Mouse (Mus musculus) CD8-positive naive resting alpha-beta T cell, adult 2 months (primary cell): ENCODE data around the gene Grik4.

Source experiments
- DNase-seq, 2 experiments: peaks; one replicate each; pipeline ENCODE4 v3.0.0; 2022; ENCODE audit warnings: low read depth in 2 of 2, low spot score in 2 of 2

The Grik4 gene

DNA sequence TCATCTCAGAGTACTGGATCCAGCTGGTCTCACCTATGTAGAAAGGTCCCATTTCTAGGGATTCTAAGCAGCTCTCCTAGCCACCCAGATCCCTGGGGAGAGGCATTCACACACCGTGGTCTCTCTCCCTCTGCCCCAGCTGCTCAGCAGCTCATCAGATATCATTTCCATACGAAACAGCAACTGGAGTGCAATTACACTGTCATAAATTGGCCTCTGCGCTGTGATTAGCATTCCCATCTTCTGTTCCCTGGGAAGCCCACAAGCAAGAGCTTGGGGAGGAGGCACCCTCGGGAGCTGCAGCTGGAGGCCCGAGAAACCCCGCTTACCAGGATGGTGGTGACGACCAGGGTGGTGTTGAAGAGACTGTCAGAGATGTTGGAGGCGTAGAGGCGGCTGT lies 346.8 kb downstream of the Grik4 start:
- DNase-seq: no peak

DNA sequence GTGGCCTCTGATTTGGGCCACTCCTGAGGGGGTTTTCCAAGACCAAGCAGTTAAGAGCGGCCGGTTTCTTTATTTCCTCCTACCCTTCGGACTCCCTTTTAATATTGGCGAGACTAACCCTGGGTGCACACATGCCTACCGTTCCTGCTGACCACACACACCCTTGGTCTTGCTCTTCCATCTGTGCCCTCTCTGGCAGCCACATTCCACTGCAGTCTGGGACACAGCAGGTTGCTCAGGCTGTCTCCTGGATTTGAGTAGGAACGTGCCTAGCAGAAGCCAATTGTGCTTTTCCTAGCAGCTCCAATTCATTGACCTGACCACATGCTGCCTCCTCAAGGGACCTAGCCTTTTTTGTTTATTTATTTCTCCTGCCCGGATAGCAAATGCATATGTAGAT lies 365.8 kb downstream of the Grik4 start:
- DNase-seq: no peak

- no peak for DNase-seq
These were observed 366.2 kb downstream of the Grik4 start for GRCm38 (mm10) chr9:42578106-42578505.

- DNase-seq: no peak
These were observed 370.5 kb downstream of the Grik4 start for GRCm38 (mm10) chr9:42573616-42574350.

GRCm38 (mm10) chr9:42573180-42573579 lies 371.1 kb downstream of the Grik4 start:
- peak; percentile 8 to 20 for DNase-seq

DNA sequence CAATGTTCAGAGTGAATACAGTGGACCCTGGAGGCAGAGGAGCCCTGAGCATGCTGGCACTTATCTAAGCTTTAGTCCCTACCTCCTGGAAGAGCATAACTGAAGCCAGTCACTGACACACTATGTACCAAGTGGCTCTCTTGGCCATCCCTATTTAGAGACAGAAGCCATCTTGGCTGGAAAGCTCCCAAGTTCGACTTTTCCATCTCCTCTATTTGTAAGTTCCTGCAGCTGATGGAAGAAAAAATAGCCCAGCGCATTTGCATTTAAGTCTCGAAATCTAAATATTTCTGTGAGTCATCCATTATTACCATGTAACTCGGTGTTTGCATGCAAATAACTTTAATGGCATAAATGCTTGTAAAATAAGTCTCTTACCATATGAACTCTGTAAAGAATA lies 378.4 kb downstream of the Grik4 start:
- DNase-seq: no peak

GRCm38 (mm10) chr9:42555186-42555585 lies 389.1 kb downstream of the Grik4 start:
- no peak for DNase-seq

DNA sequence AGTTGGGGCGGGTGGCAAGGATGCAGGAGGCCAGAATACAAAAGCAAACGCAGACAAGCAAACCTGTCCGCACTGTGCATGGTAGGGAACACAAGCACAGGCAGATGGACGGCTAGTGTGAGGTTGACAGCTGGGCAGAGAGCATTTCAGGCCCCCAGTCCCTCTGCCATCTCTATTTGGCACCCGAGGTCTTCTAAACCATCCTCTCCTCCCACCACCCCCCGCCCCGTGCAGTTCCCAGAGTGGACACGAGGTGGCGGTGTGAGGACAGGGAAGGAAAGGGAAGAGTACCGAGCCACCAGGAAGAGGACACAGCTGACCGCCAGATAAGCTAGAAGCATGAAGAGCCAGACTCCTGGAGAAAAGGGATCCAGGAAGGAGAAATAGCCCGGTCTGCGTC lies 394.2 kb downstream of the Grik4 start:
- DNase-seq: peak; percentile 48 to 59

- no peak for DNase-seq
These were observed 395.3 kb downstream of the Grik4 start for GRCm38 (mm10) chr9:42548981-42549380.

- DNase-seq: no peak
These were observed 399.8 kb downstream of the Grik4 start for GRCm38 (mm10) chr9:42544521-42544920.

GRCm38 (mm10) chr9:42533491-42533890 lies 410.8 kb downstream of the Grik4 start:
- no peak for DNase-seq

- no peak for DNase-seq
These were observed 411.3 kb downstream of the Grik4 start for GRCm38 (mm10) chr9:42533041-42533440.

DNA sequence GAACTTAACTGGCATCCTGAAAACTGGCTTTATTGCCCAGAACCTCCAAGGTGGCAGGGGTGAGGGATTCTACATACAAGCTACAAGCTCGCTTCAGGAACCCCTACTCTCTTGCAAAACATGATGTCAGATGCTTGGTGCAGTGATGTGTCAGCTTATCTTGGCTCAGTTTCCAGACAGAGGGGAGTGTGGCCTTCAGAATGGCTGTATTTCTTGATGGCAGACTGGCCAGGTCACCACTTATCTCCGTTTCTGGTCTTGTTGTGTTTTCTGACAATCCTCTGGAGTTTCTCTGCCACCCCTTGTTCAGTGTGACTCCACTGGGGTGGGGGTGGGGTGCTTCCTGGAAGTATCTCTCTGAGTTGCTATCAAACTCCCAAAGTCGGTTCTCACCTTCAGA lies 412.3 kb downstream of the Grik4 start:
- DNase-seq: no peak

DNA sequence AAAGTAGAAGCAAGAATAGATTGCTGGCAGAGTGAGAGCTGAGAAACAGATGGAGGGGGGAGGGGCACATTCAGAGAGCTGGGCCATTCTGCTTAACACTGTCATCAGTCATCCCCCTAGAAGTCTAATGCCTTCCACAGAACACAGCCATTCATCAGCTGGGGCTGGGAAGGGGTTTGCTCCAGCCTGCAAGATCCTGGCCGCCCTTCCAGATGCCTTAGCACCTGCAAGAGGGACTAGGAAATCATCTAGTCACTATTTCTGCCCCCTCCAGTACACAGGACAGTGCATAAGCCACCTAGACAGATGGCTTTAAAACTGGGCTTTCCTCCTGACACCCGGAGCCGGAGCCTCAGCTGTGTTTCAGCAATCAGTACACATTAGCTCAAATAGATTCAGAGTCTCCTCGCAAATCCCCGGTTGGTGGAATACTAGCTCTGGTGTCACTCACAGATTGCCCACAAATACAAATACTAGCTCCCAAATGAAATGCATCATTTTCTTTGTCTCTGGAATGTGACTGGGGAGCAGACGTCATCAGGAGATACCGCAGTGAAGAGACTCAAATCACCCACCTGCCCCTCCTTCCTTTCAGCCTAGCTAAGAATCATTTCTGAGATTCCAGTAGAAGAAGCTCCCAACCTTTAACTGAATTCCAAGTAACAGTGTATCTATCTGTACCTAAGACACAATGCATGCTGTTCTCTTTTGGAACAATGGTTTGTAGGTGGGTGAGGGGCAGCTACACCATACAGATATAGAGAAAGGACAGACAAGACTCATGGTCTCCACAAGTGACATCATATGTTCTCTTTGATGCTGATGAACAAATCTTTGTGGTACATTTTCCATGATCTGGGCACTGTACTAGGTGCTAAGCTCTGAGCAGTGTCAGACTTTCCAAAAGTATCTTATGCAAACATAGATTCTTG lies 413.8 kb downstream of the Grik4 start:
- DNase-seq: no peak

- DNase-seq: peak; percentile 28 to 43
These were observed 423.7 kb downstream of the Grik4 start for GRCm38 (mm10) chr9:42520587-42521084.

DNA sequence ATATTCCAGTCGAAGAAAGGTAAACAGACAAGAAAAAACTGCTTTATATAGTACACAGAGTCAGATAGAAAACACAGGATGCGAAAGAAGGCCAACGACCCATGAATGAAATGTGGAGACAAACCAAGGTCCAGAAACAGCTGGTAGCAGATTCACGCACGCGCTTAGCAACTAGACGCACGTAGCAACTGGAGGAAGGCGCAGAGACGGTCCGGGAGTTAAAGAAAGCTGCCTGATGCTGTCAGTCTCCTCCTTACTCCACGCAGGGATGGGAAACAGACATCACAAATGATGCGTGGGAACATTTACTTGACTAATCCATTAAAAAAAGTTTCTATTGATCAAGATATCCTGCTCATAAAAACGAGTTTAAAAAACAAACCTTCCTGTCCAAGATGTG lies 426.1 kb downstream of the Grik4 start:
- DNase-seq: no peak

GRCm38 (mm10) chr9:42513159-42513558 lies 431.1 kb downstream of the Grik4 start:
- no peak for DNase-seq

DNA sequence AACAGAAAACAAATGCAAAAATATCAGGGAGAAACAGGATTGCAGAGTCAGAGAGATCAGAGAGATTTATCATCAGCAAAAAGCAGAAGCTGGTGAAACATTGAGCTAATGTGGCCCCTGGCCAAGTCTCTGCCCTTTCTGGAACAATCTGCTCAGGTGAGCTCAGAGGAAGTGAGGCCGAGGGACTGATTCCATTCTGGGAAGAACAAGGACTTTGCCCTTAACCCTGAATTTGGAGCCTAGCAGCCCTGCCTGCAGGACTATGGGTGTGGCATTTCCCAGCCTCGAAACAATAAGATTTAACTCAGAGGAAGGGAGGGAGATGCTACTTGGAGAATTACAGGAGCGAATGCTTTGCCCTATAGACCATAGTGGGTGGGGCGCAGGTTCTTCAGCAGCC lies 432.0 kb downstream of the Grik4 start:
- no peak for DNase-seq

GRCm38 (mm10) chr9:42508235-42508634 lies 436.1 kb downstream of the Grik4 start:
- no peak for DNase-seq

GRCm38 (mm10) chr9:42507709-42508108 lies 436.6 kb downstream of the Grik4 start, which contains the start of gene Tbcel:
TSS of gene Tbcel (minus strand) at chr9:42507809.
- DNase-seq: no peak

DNA sequence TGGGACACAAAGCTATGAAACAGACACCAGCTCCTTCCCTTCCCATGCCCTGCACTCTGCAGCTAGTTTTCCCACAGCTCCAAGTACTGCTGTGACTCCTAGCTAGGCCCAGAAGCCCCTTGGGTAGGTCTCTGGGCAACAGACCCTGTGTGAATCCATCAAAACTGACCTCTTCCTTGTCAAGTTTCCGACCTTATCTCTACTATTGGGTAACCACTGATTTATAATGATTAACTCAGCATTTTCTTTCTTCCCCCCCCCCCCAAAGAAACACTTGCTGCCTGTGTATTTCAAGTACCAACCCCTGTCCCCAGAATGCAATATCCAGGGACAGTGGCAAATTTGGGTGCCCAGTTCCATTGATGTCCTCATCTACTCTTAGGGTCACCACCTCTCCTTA lies 437.3 kb downstream of the Grik4 start:
- DNase-seq: no peak

DNA sequence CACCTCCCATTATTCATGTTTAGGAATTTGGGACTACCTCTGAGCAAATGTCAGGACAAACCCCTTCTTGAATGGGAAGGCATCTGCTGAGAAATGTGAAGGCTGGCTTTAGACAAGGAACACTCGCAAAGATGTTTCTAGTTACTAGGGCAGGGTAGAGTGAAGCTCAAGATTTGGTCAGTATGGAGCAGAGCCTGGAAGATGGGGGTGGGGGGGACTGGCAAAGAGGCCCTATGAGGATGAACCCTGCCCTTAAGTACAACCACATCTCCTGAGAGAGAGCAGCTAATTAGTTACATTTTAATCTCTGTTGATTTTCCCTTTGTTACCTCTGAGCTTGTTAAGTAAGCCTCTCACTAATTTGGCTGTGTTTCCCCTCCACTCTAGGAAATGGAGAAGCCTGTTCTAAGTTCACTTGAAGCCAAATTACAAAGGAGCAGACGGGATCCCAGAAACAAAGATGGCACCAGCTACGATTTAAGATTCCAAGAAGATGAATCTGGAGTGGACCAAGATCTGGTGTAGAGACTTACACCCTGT lies 439.3 kb downstream of the Grik4 start:
- no peak for DNase-seq
